Mouse (Mus musculus) midbrain, embryonic 11.5 days (tissue): ENCODE measurements around the gene Zfp775. TPM values are rescaled to one million over a fixed set of nuclear protein-coding genes. Genes with fewer than 3 reads are reported as not detected.

ENCODE experiments used
- polyA plus RNA-seq: library from polyadenylated mRNA; unstranded; fragments of >200 nt; fragmentation: Nextera tagmentation; extraction: Ambion mirVana; gene quantifications from 2 replicates; pipeline ENCODE4 v1.2.1, GENCODE M21; 2014

Zfp775 gene
- polyA plus RNA-seq, 1 experiment from 2014 or later, result 9.3 TPM

Other genes starting within 250 kb of the Zfp775 start
- 15.2 and 16.6 TPM in 2 replicates for gene Krba1, start 206.5 kb upstream of the Zfp775 start, polyA plus RNA-seq
- gene Zfp467, start 156.2 kb upstream of the Zfp775 start, polyA plus RNA-seq, result 12.7 and 14.3 TPM in 2 replicates
- 0.10 and 0.23 TPM in 2 replicates for gene Sspo, start 153.8 kb upstream of the Zfp775 start, polyA plus RNA-seq
- 64.4 and 71.4 TPM in 2 replicates for gene Atp6v0e2, start 64.4 kb upstream of the Zfp775 start, polyA plus RNA-seq
- gene Lrrc61, start 47.3 kb upstream of the Zfp775 start, polyA plus RNA-seq, result 15.5 and 15.9 TPM in 2 replicates
- gene Rarres2, start 29.3 kb upstream of the Zfp775 start, polyA plus RNA-seq, result 1.4 and 1.6 TPM in 2 replicates
- not detected in 2 replicates for gene Gm45021, start 12.5 kb upstream of the Zfp775 start, polyA plus RNA-seq
- gene Repin1, start 8.2 kb upstream of the Zfp775 start, polyA plus RNA-seq, result 39.9 and 44.1 TPM in 2 replicates
- gene Gm44965, start 8.1 kb upstream of the Zfp775 start, polyA plus RNA-seq, result not detected in 2 replicates
- 0.52 and 0.82 TPM in 2 replicates for gene AI854703, start 24.7 kb downstream of the Zfp775 start, polyA plus RNA-seq
- 0.18 and 0.25 TPM in 2 replicates for gene Gimap8, start 45.2 kb downstream of the Zfp775 start, polyA plus RNA-seq
- gene Gimap9, start 74.1 kb downstream of the Zfp775 start, polyA plus RNA-seq, result 2.9 and 3.0 TPM in 2 replicates
- gene Gimap4, start 82.5 kb downstream of the Zfp775 start, polyA plus RNA-seq, result 4.8 and 5.6 TPM in 2 replicates
- gene Gimap6, start 106.2 kb downstream of the Zfp775 start, polyA plus RNA-seq, result 7.1 and 7.3 TPM in 2 replicates
- 0.75 and 1.3 TPM in 2 replicates for gene Gm28053, start 116.5 kb downstream of the Zfp775 start, polyA plus RNA-seq
- not detected in 2 replicates for gene Gimap7, start 116.6 kb downstream of the Zfp775 start, polyA plus RNA-seq
- gene Gimap1, start 137.0 kb downstream of the Zfp775 start, polyA plus RNA-seq, result 4.7 TPM in 2 replicates
- 0.62 and 0.83 TPM in 2 replicates for gene Gimap5, start 144.1 kb downstream of the Zfp775 start, polyA plus RNA-seq
- not detected in 2 replicates for gene Gimap3, start 168.8 kb downstream of the Zfp775 start, polyA plus RNA-seq
- gene Tmem176a, start 238.9 kb downstream of the Zfp775 start, polyA plus RNA-seq, result 18.9 and 19.6 TPM in 2 replicates
- gene Tmem176b, start 239.4 kb downstream of the Zfp775 start, polyA plus RNA-seq, result 54.8 and 58.8 TPM in 2 replicates